Mouse (Mus musculus) intestine, embryonic 14.5 days (tissue): Measurements from ENCODE around the gene Gm20431. TPM values are rescaled to one million over a fixed set of nuclear protein-coding genes. Genes with fewer than 3 reads are reported as not detected.

ENCODE experiments used
- ATAC-seq: fragments of 200-750 bp; cut with Nextera tagmentation; replicated peaks from 2 replicates; pipeline ENCODE4 v1.8.0; 2017; ENCODE audit warnings: low read depth, moderate number of reproducible peaks, moderate TSS enrichment, moderate library complexity; ENCODE audit not compliant: low FRiP score, low TSS enrichment
- DNase-seq: peaks from one replicate; pipeline ENCODE4 v3.0.0-alpha.2; 2018; ENCODE audit warnings: low spot score
- H3K27ac ChIP-seq: fragments of 300-500 bp; sonication (generic); 2 replicates; pipeline ENCODE4 v1.5.1; 2014; ENCODE audit warnings: low read depth, mild to moderate bottlenecking, control low read depth
- H3K27me3 ChIP-seq: fragments of 300-500 bp; sonication (generic); replicated peaks from 2 replicates; pipeline ENCODE4 v1.6.1; 2014; ENCODE audit warnings: low read length, control low read depth; ENCODE audit not compliant: control insufficient read depth, insufficient read depth
- H3K36me3 ChIP-seq: fragments of 300-500 bp; sonication (generic); 2 replicates; pipeline ENCODE4 v1.6.1; 2014; ENCODE audit warnings: low read length, control low read depth; ENCODE audit not compliant: control insufficient read depth, insufficient read depth
- H3K4me1 ChIP-seq: fragments of 300-500 bp; sonication (generic); replicated peaks from 2 replicates; pipeline ENCODE4 v1.6.1; 2014; ENCODE audit warnings: low read length, control low read depth, mixed read lengths; ENCODE audit not compliant: control insufficient read depth, insufficient read depth
- H3K4me2 ChIP-seq: fragments of 300-500 bp; sonication (generic); 2 replicates; pipeline ENCODE4 v1.6.1; 2014; ENCODE audit warnings: low read length
- H3K4me3 ChIP-seq: fragments of 300-500 bp; sonication (generic); 2 replicates; pipeline ENCODE4 v1.5.1; 2014; ENCODE audit warnings: low read depth, low read length, control low read depth, mixed read lengths
- H3K9ac ChIP-seq: fragments of 300-500 bp; sonication (generic); 2 replicates; pipeline ENCODE4 v1.6.1; 2014; ENCODE audit warnings: mild to moderate bottlenecking, low read length
- H3K9me3 ChIP-seq: fragments of 300-500 bp; sonication (generic); 2 replicates; pipeline ENCODE4 v1.6.1; 2016; ENCODE audit warnings: low read length, control low read depth; ENCODE audit not compliant: control insufficient read depth
- WGBS: fragments of 180-500 bp; shearing (Covaris S2); extraction: QIAGEN DNeasy Blood & Tissue Kit; methylation state at CpG from one replicate; pipeline ENCODE4 v1.1.7; 2014; 5-methylcytosine and 5-hydroxymethylcytosine counted together
- polyA plus RNA-seq: library from polyadenylated mRNA; unstranded; fragments of >200 nt; fragmentation: Nextera tagmentation; extraction: Ambion mirVana; gene quantifications from 2 replicates; pipeline ENCODE4 v1.2.1, GENCODE M21; 2014

Gm20431 gene
- polyA plus RNA-seq, 1 experiment from 2014 or later: 7.7 TPM

GRCm38 (mm10) chr2:167634338-167634770, 26.9 kb downstream of the Gm20431 start:
- no peaks in the 10 kb centered on the region for H3K36me3 ChIP-seq
- peak overlapping the region; percentile 80 for H3K27ac ChIP-seq
- peak overlapping the region; percentile 53 for H3K9ac ChIP-seq
- WGBS: 0% methylated on average over 15 of the region's 15 CpGs
- ATAC-seq: peak; percentile 64
- no peaks in the 10 kb centered on the region for H3K9me3 ChIP-seq
- H3K4me3 ChIP-seq: peak overlapping the region; percentile 34
- H3K4me1 ChIP-seq: peaks cover 22% of the 10 kb centered on the region
- peak; percentile 96 for DNase-seq
- H3K27me3 ChIP-seq: no peaks in the 10 kb centered on the region
- peak overlapping the region; percentile 58 for H3K4me2 ChIP-seq

GRCm38 (mm10) chr2:167633537-167633872, 27.8 kb downstream of the Gm20431 start:
- no peak overlapping the region for H3K9ac ChIP-seq
- no peak overlapping the region for H3K27ac ChIP-seq
- H3K36me3 ChIP-seq: peaks cover 6% of the 10 kb centered on the region; the same call in 1 of the 2 replicates
- DNase-seq (no peak), ATAC-seq (no peak)
- no peaks in the 10 kb centered on the region for H3K9me3 ChIP-seq
- H3K4me2 ChIP-seq: no peak overlapping the region
- no peak overlapping the region for H3K4me3 ChIP-seq
- H3K4me1 ChIP-seq: peaks cover 30% of the 10 kb centered on the region
- H3K27me3 ChIP-seq: no peaks in the 10 kb centered on the region
- 86% methylated on average over 6 of the region's 6 CpGs for WGBS

GRCm38 (mm10) chr2:167632731-167633536, 28.4 kb downstream of the Gm20431 start:
- no peaks in the 10 kb centered on the region for H3K27me3 ChIP-seq
- peak overlapping the region; percentile 87; the same call in 1 of the 2 replicates for H3K9ac ChIP-seq
- no peaks in the 10 kb centered on the region for H3K9me3 ChIP-seq
- WGBS: 76% methylated on average over 12 of the region's 12 CpGs
- H3K4me2 ChIP-seq: peak overlapping the region; percentile 72
- H3K36me3 ChIP-seq: peaks cover 12% of the 10 kb centered on the region
- DNase-seq (no peak), ATAC-seq (no peak)
- H3K4me1 ChIP-seq: peaks cover 32% of the 10 kb centered on the region
- peak overlapping the region; percentile 83 for H3K4me3 ChIP-seq
- peak overlapping the region; percentile 82 for H3K27ac ChIP-seq

- peaks cover 32% of the 10 kb centered on the region for H3K4me1 ChIP-seq
- H3K36me3 ChIP-seq: peaks cover 16% of the 10 kb centered on the region
- ATAC-seq: peak; percentile 85
- no peaks in the 10 kb centered on the region for H3K9me3 ChIP-seq
- peak within 1 kb of the TSS; percentile 87 for H3K9ac ChIP-seq
- under 1% methylated on average over 87 of the region's 87 CpGs for WGBS
- peak within 1 kb of the TSS; percentile 82 for H3K27ac ChIP-seq
- DNase-seq: peak; percentile 99
- no peaks in the 10 kb centered on the region for H3K27me3 ChIP-seq
- H3K4me3 ChIP-seq: peak within 1 kb of the TSS; percentile 83
- peak within 1 kb of the TSS; percentile 72 for H3K4me2 ChIP-seq
These were observed 29.5 kb downstream of the Gm20431 start, which contains the start of gene Ube2v1 for GRCm38 (mm10) chr2:167631591-167632448. Ube2v1 (minus strand) TSS chr2:167632095.

GRCm38 (mm10) chr2:167631181-167631590, 30.1 kb downstream of the Gm20431 start:
- Histone ChIP-seq H3K9ac (peak overlapping the region; percentile 87), H3K36me3 (peaks cover 19% of the 10 kb centered on the region), H3K27ac (peak overlapping the region; percentile 82), H3K27me3 (no peaks in the 10 kb centered on the region), H3K9me3 (no peaks in the 10 kb centered on the region), H3K4me2 (peak overlapping the region; percentile 63), H3K4me3 (peak overlapping the region; percentile 83), H3K4me1 (peaks cover 32% of the 10 kb centered on the region)
- under 1% methylated on average over 31 of the region's 31 CpGs for WGBS
- DNase-seq (peak; percentile 71), ATAC-seq (peak; percentile 20; the same call in 1 of the 2 replicates)

- 0 out of 2 replicates have a peak overlapping the region, but pooled peaks have one; percentile 13 for H3K27ac ChIP-seq
- H3K36me3 ChIP-seq: peaks cover 19% of the 10 kb centered on the region
- WGBS: 62% methylated on average over 5 of the region's 5 CpGs
- ATAC-seq: no peak
- DNase-seq: no peak
- H3K4me3 ChIP-seq: peak overlapping the region; percentile 83
- peak overlapping the region; percentile 87 for H3K9ac ChIP-seq
- no peaks in the 10 kb centered on the region for H3K9me3 ChIP-seq
- H3K4me1 ChIP-seq: peaks cover 32% of the 10 kb centered on the region
- peak overlapping the region; percentile 63 for H3K4me2 ChIP-seq
- H3K27me3 ChIP-seq: no peaks in the 10 kb centered on the region
These were observed 30.9 kb downstream of the Gm20431 start for GRCm38 (mm10) chr2:167630421-167630820.

- H3K9ac ChIP-seq: no peak overlapping the region
- H3K4me1 ChIP-seq: peaks cover 32% of the 10 kb centered on the region
- no peak for ATAC-seq
- H3K27ac ChIP-seq: 0 out of 2 replicates have a peak overlapping the region, but pooled peaks have one; percentile 13
- H3K9me3 ChIP-seq: no peaks in the 10 kb centered on the region
- no peaks in the 10 kb centered on the region for H3K27me3 ChIP-seq
- no peak for DNase-seq
- peaks cover 19% of the 10 kb centered on the region for H3K36me3 ChIP-seq
- H3K4me3 ChIP-seq: no peak overlapping the region
- 78% methylated on average over 11 of the region's 11 CpGs for WGBS
- peak overlapping the region; percentile 63 for H3K4me2 ChIP-seq
These were observed 31.6 kb downstream of the Gm20431 start for GRCm38 (mm10) chr2:167629665-167630209.

GRCm38 (mm10) chr2:167628872-167629271, 32.4 kb downstream of the Gm20431 start:
- ATAC-seq (no peak), DNase-seq (no peak)
- WGBS: 55% methylated on average over 4 of the region's 4 CpGs
- peaks cover 32% of the 10 kb centered on the region for H3K4me1 ChIP-seq
- no peaks in the 10 kb centered on the region for H3K27me3 ChIP-seq
- no peak overlapping the region for H3K27ac ChIP-seq
- H3K4me3 ChIP-seq: no peak overlapping the region
- no peaks in the 10 kb centered on the region for H3K9me3 ChIP-seq
- peaks cover 19% of the 10 kb centered on the region for H3K36me3 ChIP-seq
- H3K9ac ChIP-seq: no peak overlapping the region
- no peak overlapping the region for H3K4me2 ChIP-seq
